Mouse (Mus musculus) kidney, embryonic 15.5 days (tissue): ENCODE data around the gene Dop1b. TPM values are rescaled to one million over a fixed set of nuclear protein-coding genes. Genes with fewer than 3 reads are reported as not detected.
"Not testable (repeated sequence)": the region's sequence is repeated elsewhere in the genome, so short reads cannot be mapped to it uniquely, and the experiment has no call there.

Source experiments
- ATAC-seq: fragments of 200-750 bp; cut with Nextera tagmentation; replicated peaks from 2 replicates; pipeline ENCODE4 v1.8.0; 2017; ENCODE audit warnings: moderate TSS enrichment; ENCODE audit not compliant: low FRiP score
- H3K27ac ChIP-seq: fragments of 300-500 bp; sonication (generic); 2 replicates; pipeline ENCODE4 v1.5.1; 2015; ENCODE audit warnings: mild to moderate bottlenecking, inconsistent platforms
- H3K27me3 ChIP-seq: fragments of 300-500 bp; sonication (generic); 2 replicates; pipeline ENCODE4 v1.6.1; 2015; ENCODE audit warnings: inconsistent platforms
- H3K36me3 ChIP-seq: fragments of 300-500 bp; sonication (generic); 2 replicates; pipeline ENCODE4 v1.6.1; 2015; ENCODE audit warnings: inconsistent platforms
- H3K4me1 ChIP-seq: fragments of 300-500 bp; sonication (generic); 2 replicates; pipeline ENCODE4 v1.6.1; 2015; ENCODE audit warnings: inconsistent platforms
- H3K4me2 ChIP-seq: fragments of 300-500 bp; sonication (generic); 2 replicates; pipeline ENCODE4 v1.6.1; 2015; ENCODE audit warnings: moderate library complexity, mild to moderate bottlenecking, inconsistent platforms
- H3K4me3 ChIP-seq: fragments of 300-500 bp; sonication (generic); replicated peaks from 2 replicates; pipeline ENCODE4 v1.5.1; 2015; ENCODE audit warnings: mild to moderate bottlenecking, inconsistent platforms
- H3K9ac ChIP-seq: fragments of 300-500 bp; sonication (generic); 2 replicates; pipeline ENCODE4 v1.6.1; 2015; ENCODE audit warnings: mild to moderate bottlenecking, inconsistent platforms
- H3K9me3 ChIP-seq: fragments of 300-500 bp; sonication (generic); replicated peaks from 2 replicates; pipeline ENCODE4 v1.6.1; 2016; ENCODE audit warnings: inconsistent platforms
- WGBS: fragments of 180-500 bp; shearing (Covaris S2); methylation state at CpG from one replicate; pipeline ENCODE4 v1.1.7; 2015; ENCODE audit warnings: mixed read lengths; 5-methylcytosine and 5-hydroxymethylcytosine counted together
- polyA plus RNA-seq: library from polyadenylated mRNA; unstranded; fragments of >200 nt; fragmentation: Nextera tagmentation; extraction: Ambion mirVana; gene quantifications from 2 replicates; pipeline ENCODE4 v1.2.1, GENCODE M21; 2015

Gene Dop1b
- 20.0 and 24.2 TPM in 2 replicates for polyA plus RNA-seq

- peaks cover 12% of the 10 kb centered on the region for H3K27me3 ChIP-seq
- H3K4me3 ChIP-seq = peak within 1 kb of the TSS; percentile 85
- H3K27ac ChIP-seq = peak within 1 kb of the TSS; percentile 57; the same call in 1 of the 2 replicates
- peak; percentile 94 for ATAC-seq
- H3K4me1 ChIP-seq = peaks cover 16% of the 10 kb centered on the region
- no peaks in the 10 kb centered on the region for H3K9me3 ChIP-seq
- peak within 1 kb of the TSS; percentile 98 for H3K4me2 ChIP-seq
- H3K36me3 ChIP-seq = no peaks in the 10 kb centered on the region
- H3K9ac ChIP-seq = peak within 1 kb of the TSS; percentile 82
- under 1% methylated on average over 76 of the region's 77 CpGs for WGBS
Observed at GRCm38 (mm10) chr16:93711411-93712188, at the start of gene Dop1b. Dop1b (plus strand) TSS chr16:93711904.

DNA sequence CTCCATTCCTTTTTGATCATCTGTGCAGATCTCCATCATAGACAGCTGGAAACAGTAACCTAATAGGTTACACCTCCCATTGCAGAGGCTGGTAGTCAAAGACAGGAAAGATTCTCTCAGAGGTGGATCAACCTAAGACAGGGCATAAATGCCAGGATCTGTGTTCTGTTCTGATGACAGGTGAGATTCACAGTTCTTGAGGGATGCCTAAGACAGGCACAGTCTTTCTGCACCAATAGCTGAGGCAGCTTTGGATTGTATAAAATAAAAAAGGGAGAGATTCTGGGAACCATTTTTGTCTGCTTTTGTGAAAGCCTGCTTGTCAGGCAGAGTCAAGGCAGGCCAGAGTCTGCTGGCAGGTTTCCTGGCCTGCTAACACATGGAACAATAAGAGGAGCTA, 43.7 kb upstream of the Dop1b start:
- ATAC-seq = no peak

GRCm38 (mm10) chr16:93669521-93669920, 42.2 kb upstream of the Dop1b start:
- no peak overlapping the region for H3K4me3 ChIP-seq
- H3K9me3 ChIP-seq = peaks cover 15% of the 10 kb centered on the region
- no peak for ATAC-seq
- H3K4me1 ChIP-seq = no peaks in the 10 kb centered on the region
- no peak overlapping the region for H3K9ac ChIP-seq
- no peak overlapping the region for H3K4me2 ChIP-seq
- H3K27ac ChIP-seq = no peak overlapping the region
- H3K27me3 ChIP-seq = no peaks in the 10 kb centered on the region
- no peaks in the 10 kb centered on the region for H3K36me3 ChIP-seq

More for the DNA sequence above, 43.7 kb upstream of the Dop1b start:
- Histone ChIP-seq H3K4me1 (no peaks in the 10 kb centered on the region), H3K27me3 (no peaks in the 10 kb centered on the region), H3K4me2 (no peak overlapping the region), H3K9ac (no peak overlapping the region), H3K36me3 (no peaks in the 10 kb centered on the region), H3K27ac (no peak overlapping the region), H3K9me3 (peaks cover 23% of the 10 kb centered on the region), H3K4me3 (no peak overlapping the region)

- peaks cover 15% of the 10 kb centered on the region for H3K9me3 ChIP-seq
Observed at GRCm38 (mm10) chr16:93670466-93670865, 41.2 kb upstream of the Dop1b start.

GRCm38 (mm10) chr16:93671064-93671463, 40.6 kb upstream of the Dop1b start:
- ATAC-seq = no peak

More at GRCm38 (mm10) chr16:93670466-93670865, 41.2 kb upstream of the Dop1b start:
- H3K4me1 ChIP-seq, ATAC-seq, H3K27me3 ChIP-seq, H3K27ac ChIP-seq, H3K4me2 ChIP-seq, H3K36me3 ChIP-seq, H3K9ac ChIP-seq, H3K4me3 ChIP-seq: not testable (repeated sequence)
- WGBS = 26% methylated on average over 4 of the region's 4 CpGs

GRCm38 (mm10) chr16:93676376-93676775, 35.3 kb upstream of the Dop1b start:
- H3K36me3 ChIP-seq = no peaks in the 10 kb centered on the region
- ATAC-seq = no peak
- no peak overlapping the region for H3K27ac ChIP-seq
- no peaks in the 10 kb centered on the region for H3K4me1 ChIP-seq
- H3K27me3 ChIP-seq = peaks cover 10% of the 10 kb centered on the region
- H3K9ac ChIP-seq = no peak overlapping the region
- H3K4me3 ChIP-seq = no peak overlapping the region
- WGBS = 78% methylated on average over 5 of the region's 5 CpGs
- H3K9me3 ChIP-seq = no peaks in the 10 kb centered on the region
- H3K4me2 ChIP-seq = no peak overlapping the region

More at GRCm38 (mm10) chr16:93671064-93671463, 40.6 kb upstream of the Dop1b start:
- Histone ChIP-seq H3K4me2 (no peak overlapping the region), H3K9me3 (peaks cover 15% of the 10 kb centered on the region), H3K9ac (no peak overlapping the region), H3K27me3 (no peaks in the 10 kb centered on the region), H3K36me3 (no peaks in the 10 kb centered on the region), H3K27ac (no peak overlapping the region), H3K4me1 (no peaks in the 10 kb centered on the region), H3K4me3 (no peak overlapping the region)
- WGBS = 89% methylated on average over 5 of the region's 5 CpGs

- no peak for ATAC-seq
- H3K4me3 ChIP-seq = no peak overlapping the region
- WGBS = 85% methylated on average over 4 of the region's 4 CpGs
Observed at GRCm38 (mm10) chr16:93678206-93678605, 33.5 kb upstream of the Dop1b start.

GRCm38 (mm10) chr16:93679165-93679564, 32.5 kb upstream of the Dop1b start:
- 67% methylated on average over 9 of the region's 9 CpGs for WGBS
- H3K27ac ChIP-seq = no peak overlapping the region
- H3K27me3 ChIP-seq = peaks cover 38% of the 10 kb centered on the region
- no peaks in the 10 kb centered on the region for H3K9me3 ChIP-seq
- no peak overlapping the region for H3K4me3 ChIP-seq
- H3K36me3 ChIP-seq = no peaks in the 10 kb centered on the region
- peaks cover 21% of the 10 kb centered on the region for H3K4me1 ChIP-seq
- no peak overlapping the region for H3K9ac ChIP-seq
- H3K4me2 ChIP-seq = no peak overlapping the region
- ATAC-seq = no peak

More at GRCm38 (mm10) chr16:93678206-93678605, 33.5 kb upstream of the Dop1b start:
- Histone ChIP-seq H3K27me3 (peaks cover 29% of the 10 kb centered on the region), H3K4me1 (peaks cover 13% of the 10 kb centered on the region), H3K4me2 (no peak overlapping the region), H3K36me3 (no peaks in the 10 kb centered on the region), H3K9me3 (no peaks in the 10 kb centered on the region), H3K9ac (no peak overlapping the region), H3K27ac (no peak overlapping the region)

- no peak overlapping the region for H3K9ac ChIP-seq
- no peaks in the 10 kb centered on the region for H3K36me3 ChIP-seq
- peaks cover 53% of the 10 kb centered on the region for H3K27me3 ChIP-seq
- H3K27ac ChIP-seq = no peak overlapping the region
- H3K9me3 ChIP-seq = no peaks in the 10 kb centered on the region
- 19% methylated on average over 13 of the region's 13 CpGs for WGBS
- H3K4me2 ChIP-seq = peak overlapping the region; percentile 86
- 0 out of 2 replicates have a peak, but pooled peaks have one; percentile 13 for ATAC-seq
- H3K4me3 ChIP-seq = peak overlapping the region; percentile 48
- peaks cover 26% of the 10 kb centered on the region for H3K4me1 ChIP-seq
Observed at GRCm38 (mm10) chr16:93682156-93682688, 29.5 kb upstream of the Dop1b start.

DNA sequence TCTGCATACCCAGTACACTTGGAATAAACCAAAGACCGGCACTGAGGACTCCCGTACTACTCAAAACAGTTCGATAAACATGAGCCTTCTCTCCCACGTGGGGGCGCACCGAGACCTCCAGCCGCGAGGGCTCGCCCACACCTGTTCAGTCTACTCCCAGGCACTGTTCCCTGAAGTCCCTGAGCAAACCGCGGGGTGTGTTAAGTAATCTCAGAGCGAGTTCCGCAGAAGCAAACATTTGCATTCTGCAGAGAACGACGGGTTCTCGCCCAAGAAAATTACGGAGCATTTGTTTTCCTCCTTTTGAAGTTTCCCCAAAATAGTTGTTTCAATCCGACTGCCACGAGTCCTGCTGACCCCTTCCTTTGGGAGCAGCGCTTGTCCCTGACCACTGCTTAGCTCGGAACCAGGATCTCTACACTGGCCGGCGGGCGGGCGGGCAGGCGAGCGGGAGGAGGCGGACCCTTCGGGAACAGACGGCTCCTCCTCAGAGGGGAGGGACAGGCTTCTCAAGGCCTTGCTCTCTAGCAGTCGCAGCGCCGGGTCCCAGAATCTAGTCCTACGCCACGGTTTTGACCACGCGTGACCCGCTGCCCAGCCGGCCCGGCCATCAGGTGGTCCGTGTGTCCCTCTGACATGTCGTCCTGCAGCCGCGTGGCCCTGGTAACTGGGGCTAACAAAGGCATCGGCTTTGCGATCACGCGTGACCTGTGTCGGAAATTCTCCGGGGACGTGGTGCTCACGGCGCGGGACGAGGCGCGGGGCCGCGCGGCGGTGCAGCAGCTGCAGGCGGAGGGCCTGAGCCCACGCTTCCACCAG, 28.8 kb upstream of the Dop1b start, which contains the start of gene Cbr3:
Gene Cbr3 (plus strand): TSS at position 527 of the 819 bp plus-strand sequence.
- H3K4me1 ChIP-seq = peaks cover 26% of the 10 kb centered on the region
- peaks cover 53% of the 10 kb centered on the region for H3K27me3 ChIP-seq
- peak within 1 kb of the TSS; percentile 48 for H3K4me3 ChIP-seq
- WGBS = under 1% methylated on average over 63 of the region's 63 CpGs
- no peaks in the 10 kb centered on the region for H3K9me3 ChIP-seq
- peak within 1 kb of the TSS; percentile 86 for H3K4me2 ChIP-seq
- H3K36me3 ChIP-seq = no peaks in the 10 kb centered on the region
- peak; percentile 89 for ATAC-seq
- peak within 1 kb of the TSS; percentile 36 for H3K9ac ChIP-seq
- H3K27ac ChIP-seq = no peak within 1 kb of the TSS

GRCm38 (mm10) chr16:93683508-93684236, 28.0 kb upstream of the Dop1b start:
- H3K9me3 ChIP-seq = no peaks in the 10 kb centered on the region
- H3K4me1 ChIP-seq = peaks cover 26% of the 10 kb centered on the region
- H3K27me3 ChIP-seq = peaks cover 53% of the 10 kb centered on the region
- peak overlapping the region; percentile 86 for H3K4me2 ChIP-seq
- H3K36me3 ChIP-seq = no peaks in the 10 kb centered on the region
- peak overlapping the region; percentile 48 for H3K4me3 ChIP-seq
- ATAC-seq = peak; percentile 38
- H3K9ac ChIP-seq = peak overlapping the region; percentile 36
- WGBS = under 1% methylated on average over 53 of the region's 53 CpGs
- H3K27ac ChIP-seq = no peak overlapping the region
